Mouse (Mus musculus) granulocyte monocyte progenitor cell, adult 5-6 weeks (primary cell): ENCODE measurements around the gene Gm11554. TPM values are rescaled to one million over a fixed set of nuclear protein-coding genes. Genes with fewer than 3 reads are reported as not detected.
"Not testable (repeated sequence)": the region's sequence is repeated elsewhere in the genome, so short reads cannot be mapped to it uniquely, and the experiment has no call there.

Experiments used
- ATAC-seq: replicated peaks from 2 replicates; pipeline ENCODE4 v1.8.0; 2016; ENCODE audit warnings: mild to moderate bottlenecking, moderate TSS enrichment, inconsistent platforms; ENCODE audit not compliant: poor library complexity, severe bottlenecking
- total RNA-seq, 2 experiments: library from RNA; stranded (forward) in 1 of 2; stranded (reverse) in 1 of 2; fragments of 200-712, 200-1000 nt in 1 of 2; fragments of >200 nt in 1 of 2; fragmentation: Nextera tagmentation in 1 of 2; gene quantifications; 2 replicates each; pipeline ENCODE4 v1.2.3; 2014 to 2017

Gene Gm11554
- not detected in 2 replicates for total RNA-seq (2014; fragmentation: Nextera tagmentation)
- total RNA-seq (2017): not detected in 2 replicates

DNA sequence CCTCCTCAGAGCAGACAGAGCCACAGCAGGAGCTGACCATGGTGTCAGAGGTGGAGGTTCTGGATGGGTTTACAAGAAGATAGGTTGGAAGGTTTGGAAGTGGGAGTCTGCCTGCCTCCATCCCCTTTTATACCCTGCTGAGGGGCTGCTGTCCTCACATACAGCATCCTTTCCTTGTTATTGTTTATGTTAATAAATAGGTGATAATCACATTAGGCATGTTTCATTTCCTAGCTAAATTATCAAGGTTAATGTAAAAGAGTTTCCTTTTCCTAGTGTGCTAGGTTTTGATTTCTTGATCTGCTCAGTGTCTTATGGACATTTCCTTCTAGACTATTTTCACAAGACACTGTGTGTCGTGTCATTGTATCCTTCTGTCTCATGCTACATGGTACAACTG, at the start of gene Gm11554:
Gene Gm11554, minus strand, starts transcription at position 101 of the 400 bp plus-strand sequence.
- ATAC-seq: not testable (repeated sequence)

DNA sequence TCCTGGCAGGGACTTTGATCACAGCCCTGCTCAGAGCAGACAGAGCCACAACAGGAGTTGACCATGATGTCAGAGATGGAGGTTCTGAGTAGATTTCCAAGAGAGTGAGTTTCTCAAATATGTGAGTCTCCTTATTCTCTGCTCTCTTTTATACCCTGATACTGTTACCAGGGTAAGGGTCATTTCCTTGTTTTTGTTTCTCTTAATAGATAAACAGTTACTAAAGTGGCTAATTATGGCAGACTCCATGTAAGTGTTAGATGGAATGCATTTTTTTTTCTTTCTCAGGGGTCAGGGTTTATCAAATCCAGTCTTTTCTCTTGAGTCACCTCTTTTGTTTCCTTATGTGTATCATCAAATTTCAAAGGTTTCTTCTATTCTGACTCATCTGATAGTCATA, 47.3 kb upstream of the Gm11554 start, which contains the start of gene Krtap4-16:
Gene Krtap4-16, minus strand, starts transcription at position 101 of the 400 bp plus-strand sequence.
- no peak for ATAC-seq

- no peak for ATAC-seq
Observed at GRCm38 (mm10) chr11:99846746-99847145, 42.5 kb upstream of the Gm11554 start.

DNA sequence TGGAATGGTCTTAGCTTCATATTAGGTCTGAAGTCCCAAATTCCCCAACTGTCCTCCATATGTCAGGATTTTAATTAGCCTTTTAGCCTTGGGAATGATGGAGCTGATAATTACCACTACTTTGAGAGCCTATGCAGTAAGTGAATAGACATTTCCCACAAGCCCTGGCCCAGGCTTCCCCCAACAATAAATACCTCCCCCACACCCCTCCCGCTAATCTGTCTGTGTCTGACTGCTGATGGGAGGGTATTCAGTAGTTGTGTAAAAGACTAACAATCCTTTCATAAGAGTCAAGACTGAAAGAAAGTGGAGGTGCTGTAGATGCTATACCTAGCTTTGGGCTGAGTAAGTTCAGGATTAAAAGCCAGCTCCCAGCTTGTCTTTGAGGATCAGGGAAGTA, 37.9 kb upstream of the Gm11554 start:
- no peak for ATAC-seq

GRCm38 (mm10) chr11:99837966-99838365, 33.7 kb upstream of the Gm11554 start, which contains the start of gene 2300003K06Rik:
Gene 2300003K06Rik, minus strand, starts transcription at chr11:99838066.
- ATAC-seq: no peak

- not testable (repeated sequence) for ATAC-seq
Observed at GRCm38 (mm10) chr11:99815566-99815965, 11.3 kb upstream of the Gm11554 start, which contains the start of gene Gm11564. Gene Gm11564, minus strand, starts transcription at chr11:99815666.

GRCm38 (mm10) chr11:99809792-99810191, 5.5 kb upstream of the Gm11554 start, which contains the start of gene Krtap4-13:
Gene Krtap4-13, minus strand, starts transcription at chr11:99809892.
- ATAC-seq: not testable (repeated sequence)

DNA sequence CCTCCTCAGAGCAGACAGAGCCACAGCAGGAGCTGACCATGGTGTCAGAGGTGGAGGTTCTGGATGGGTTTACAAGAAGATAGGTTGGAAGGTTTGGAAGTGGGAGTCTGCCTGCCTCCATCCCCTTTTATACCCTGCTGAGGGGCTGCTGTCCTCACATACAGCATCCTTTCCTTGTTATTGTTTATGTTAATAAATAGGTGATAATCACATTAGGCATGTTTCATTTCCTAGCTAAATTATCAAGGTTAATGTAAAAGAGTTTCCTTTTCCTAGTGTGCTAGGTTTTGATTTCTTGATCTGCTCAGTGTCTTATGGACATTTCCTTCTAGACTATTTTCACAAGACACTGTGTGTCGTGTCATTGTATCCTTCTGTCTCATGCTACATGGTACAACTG, 5.4 kb downstream of the Gm11554 start, which contains the start of gene Gm11569:
Gene Gm11569, minus strand, starts transcription at position 101 of the 400 bp plus-strand sequence.
- not testable (repeated sequence) for ATAC-seq

DNA sequence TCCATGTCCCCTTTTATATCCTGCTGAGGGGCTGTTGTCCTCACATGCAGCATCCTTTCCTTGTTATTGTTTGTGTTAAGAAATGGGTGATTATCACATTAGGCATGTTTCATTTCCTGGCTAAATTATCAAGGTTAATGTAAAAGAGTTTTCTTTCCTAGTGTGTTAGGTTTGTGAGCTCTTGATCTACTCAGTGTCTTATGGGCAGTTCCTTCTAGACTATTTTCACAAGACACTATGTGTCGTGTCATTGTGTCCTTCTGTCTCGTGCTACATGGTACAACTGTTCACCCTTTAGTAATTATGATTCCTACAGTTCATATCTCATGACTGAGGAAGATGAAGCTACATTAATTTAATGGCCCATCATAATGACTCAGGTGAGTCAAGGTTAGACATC, 10.9 kb downstream of the Gm11554 start, which contains the start of gene Gm11596:
Gene Gm11596, minus strand, starts transcription at position 101 of the 400 bp plus-strand sequence.
- no peak for ATAC-seq

- ATAC-seq: not testable (repeated sequence)
Observed at GRCm38 (mm10) chr11:99784900-99785299, 19.3 kb downstream of the Gm11554 start, which contains the start of gene Krtap4-9. Gene Krtap4-9, plus strand, starts transcription at chr11:99785200.

DNA sequence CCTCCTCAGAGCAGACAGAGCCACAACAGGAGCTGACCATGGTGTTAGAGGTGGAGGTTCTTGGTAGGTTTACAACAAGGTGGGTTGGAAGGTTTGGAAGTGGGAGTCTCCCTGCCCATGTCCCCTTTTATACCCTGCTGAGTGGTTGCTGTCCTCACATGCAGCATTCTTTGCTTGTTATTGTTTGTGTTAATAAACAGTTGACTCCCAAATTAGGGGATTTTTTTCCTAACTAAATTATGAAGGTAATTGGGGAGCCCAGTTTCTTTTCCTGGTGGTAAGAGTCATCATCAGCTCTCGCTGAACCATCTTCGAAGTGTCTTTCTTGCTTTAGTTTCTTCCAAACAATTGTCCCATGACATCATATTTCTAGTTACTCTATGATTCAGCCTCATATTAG, 23.6 kb downstream of the Gm11554 start, which contains the start of gene Krtap4-8:
Gene Krtap4-8, minus strand, starts transcription at position 101 of the 400 bp plus-strand sequence.
- no peak for ATAC-seq

DNA sequence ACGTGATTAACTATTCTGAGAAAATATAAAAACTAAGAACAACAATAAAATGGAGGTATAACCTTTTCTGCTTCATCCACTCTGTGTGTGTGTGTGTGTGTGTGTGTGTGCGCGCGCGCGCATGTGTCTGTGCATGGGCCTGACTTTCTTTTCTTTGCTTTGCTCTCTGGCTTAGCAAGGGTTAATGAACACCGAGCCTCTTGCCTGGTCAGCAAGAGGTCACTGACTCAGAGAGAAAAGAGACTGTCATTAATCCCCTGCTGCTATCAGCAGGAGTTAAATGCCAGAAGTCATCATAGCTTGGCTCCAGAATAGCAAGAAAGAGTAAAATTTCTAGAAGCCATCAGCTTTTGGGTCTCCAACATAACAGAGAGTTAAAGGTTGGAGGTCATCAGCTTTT, 25.8 kb downstream of the Gm11554 start:
- no peak for ATAC-seq

- not testable (repeated sequence) for ATAC-seq
Observed at GRCm38 (mm10) chr11:99772813-99773212, 31.4 kb downstream of the Gm11554 start, which contains the start of gene Gm11595. Gene Gm11595, minus strand, starts transcription at chr11:99772913.

DNA sequence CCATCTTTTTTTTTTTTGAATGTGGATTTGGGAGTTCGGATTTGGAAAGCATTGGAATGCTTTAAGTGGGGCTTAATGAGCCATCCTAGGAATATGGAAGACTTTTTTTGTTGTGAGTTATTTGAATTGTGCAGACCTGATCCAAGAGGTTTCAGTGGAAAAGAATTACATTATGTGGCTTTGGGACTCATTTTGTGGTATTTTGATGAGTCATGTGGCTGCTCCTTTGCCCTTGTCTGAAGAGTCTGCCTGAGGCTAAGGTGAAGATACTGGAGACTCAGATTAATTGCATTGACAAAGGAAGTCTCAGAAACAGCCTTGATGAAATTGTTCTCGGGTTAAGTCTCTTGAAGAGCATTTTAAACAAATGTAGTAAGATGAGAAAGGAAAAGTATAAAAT, 35.8 kb downstream of the Gm11554 start:
- no peak for ATAC-seq

DNA sequence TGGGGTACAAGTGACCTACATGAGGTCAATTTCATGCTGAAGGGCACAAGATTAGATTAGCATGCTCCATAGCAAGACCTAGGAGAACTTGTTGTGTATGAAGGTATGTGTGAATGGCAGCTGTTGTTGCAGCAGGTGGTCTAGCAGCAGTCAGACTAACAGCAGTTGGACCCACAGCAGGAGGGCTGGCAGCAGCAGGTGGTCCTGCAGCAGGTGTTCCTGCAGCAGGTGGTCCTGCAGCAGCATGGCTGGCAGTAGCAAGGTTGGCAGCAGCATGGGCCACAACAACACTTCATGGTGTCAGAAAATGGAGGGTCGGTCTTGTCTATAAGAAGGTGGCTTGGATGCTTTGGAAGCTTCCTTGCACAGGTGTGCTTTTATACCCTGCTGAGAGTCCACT, 45.4 kb downstream of the Gm11554 start:
- ATAC-seq: no peak

Other genes starting within 250 kb of the Gm11554 start
Only the 30 nearest of the 43 such genes appear.
- not detected in 2 replicates for gene Krtap2-4, start 189.6 kb downstream of the Gm11554 start, total RNA-seq (2014; fragmentation: Nextera tagmentation)
- gene Krtap2-4, start 189.6 kb downstream of the Gm11554 start, total RNA-seq (2017): not detected in 2 replicates
- not detected in 2 replicates for gene Gm11562, start 184.0 kb downstream of the Gm11554 start, total RNA-seq (2014; fragmentation: Nextera tagmentation)
- gene Gm11562, start 184.0 kb downstream of the Gm11554 start, total RNA-seq (2017): not detected in 2 replicates
- not detected in 2 replicates for gene Krtap4-1, start 176.2 kb downstream of the Gm11554 start, total RNA-seq (2014; fragmentation: Nextera tagmentation)
- gene Krtap4-1, start 176.2 kb downstream of the Gm11554 start, total RNA-seq (2017): not detected in 2 replicates
- not detected in 2 replicates for gene Krtap4-2, start 169.4 kb downstream of the Gm11554 start, total RNA-seq (2014; fragmentation: Nextera tagmentation)
- gene Krtap4-2, start 169.4 kb downstream of the Gm11554 start, total RNA-seq (2017): not detected in 2 replicates
- gene Krtap4-7, start 160.4 kb downstream of the Gm11554 start, total RNA-seq (2014; fragmentation: Nextera tagmentation): not detected in 2 replicates
- gene Krtap4-7, start 160.4 kb downstream of the Gm11554 start, total RNA-seq (2017): not detected in 2 replicates
- gene Gm11555, start 154.2 kb downstream of the Gm11554 start, total RNA-seq (2014; fragmentation: Nextera tagmentation): not detected in 2 replicates
- gene Gm11555, start 154.2 kb downstream of the Gm11554 start, total RNA-seq (2017): not detected in 2 replicates
- not detected in 2 replicates for gene Gm11563, start 145.5 kb downstream of the Gm11554 start, total RNA-seq (2014; fragmentation: Nextera tagmentation)
- not detected in 2 replicates for gene Gm11563, start 145.5 kb downstream of the Gm11554 start, total RNA-seq (2017)
- gene Krtap4-6, start 138.5 kb downstream of the Gm11554 start, total RNA-seq (2014; fragmentation: Nextera tagmentation): not detected in 2 replicates
- gene Krtap4-6, start 138.5 kb downstream of the Gm11554 start, total RNA-seq (2017): not detected in 2 replicates
- not detected in 2 replicates for gene Gm14190, start 113.7 kb downstream of the Gm11554 start, total RNA-seq (2014; fragmentation: Nextera tagmentation)
- not detected in 2 replicates for gene Gm14190, start 113.7 kb downstream of the Gm11554 start, total RNA-seq (2017)
- not detected in 2 replicates for gene Gm14180, start 70.2 kb downstream of the Gm11554 start, total RNA-seq (2014; fragmentation: Nextera tagmentation)
- not detected in 2 replicates for gene Gm14180, start 70.2 kb downstream of the Gm11554 start, total RNA-seq (2017)
- not detected in 2 replicates for gene Gm11595, start 31.5 kb downstream of the Gm11554 start, total RNA-seq (2014; fragmentation: Nextera tagmentation)
- not detected in 2 replicates for gene Gm11595, start 31.5 kb downstream of the Gm11554 start, total RNA-seq (2017)
- not detected in 2 replicates for gene Krtap4-8, start 23.7 kb downstream of the Gm11554 start, total RNA-seq (2014; fragmentation: Nextera tagmentation)
- gene Krtap4-8, start 23.7 kb downstream of the Gm11554 start, total RNA-seq (2017): not detected in 2 replicates
- gene Krtap4-9, start 19.2 kb downstream of the Gm11554 start, total RNA-seq (2014; fragmentation: Nextera tagmentation): not detected in 2 replicates
- gene Krtap4-9, start 19.2 kb downstream of the Gm11554 start, total RNA-seq (2017): not detected in 2 replicates
- gene Gm11596, start 11.0 kb downstream of the Gm11554 start, total RNA-seq (2014; fragmentation: Nextera tagmentation): not detected in 2 replicates
- gene Gm11596, start 11.0 kb downstream of the Gm11554 start, total RNA-seq (2017): not detected in 2 replicates
- not detected in 2 replicates for gene Gm11569, start 5.5 kb downstream of the Gm11554 start, total RNA-seq (2014; fragmentation: Nextera tagmentation)
- gene Gm11569, start 5.5 kb downstream of the Gm11554 start, total RNA-seq (2017): not detected in 2 replicates
- gene Krtap4-13, start 5.4 kb upstream of the Gm11554 start, total RNA-seq (2014; fragmentation: Nextera tagmentation): not detected in 2 replicates
- not detected in 2 replicates for gene Krtap4-13, start 5.4 kb upstream of the Gm11554 start, total RNA-seq (2017)
- not detected in 2 replicates for gene Gm11564, start 11.2 kb upstream of the Gm11554 start, total RNA-seq (2014; fragmentation: Nextera tagmentation)
- gene Gm11564, start 11.2 kb upstream of the Gm11554 start, total RNA-seq (2017): not detected in 2 replicates
- gene 2300003K06Rik, start 33.6 kb upstream of the Gm11554 start, total RNA-seq (2014; fragmentation: Nextera tagmentation): not detected in 2 replicates
- not detected in 2 replicates for gene 2300003K06Rik, start 33.6 kb upstream of the Gm11554 start, total RNA-seq (2017)
- not detected in 2 replicates for gene Krtap4-16, start 47.2 kb upstream of the Gm11554 start, total RNA-seq (2014; fragmentation: Nextera tagmentation)
- gene Krtap4-16, start 47.2 kb upstream of the Gm11554 start, total RNA-seq (2017): not detected in 2 replicates
- not detected in 2 replicates for gene Gm11568, start 53.5 kb upstream of the Gm11554 start, total RNA-seq (2014; fragmentation: Nextera tagmentation)
- not detected in 2 replicates for gene Gm11568, start 53.5 kb upstream of the Gm11554 start, total RNA-seq (2017)
- not detected in 2 replicates for gene Gm11559, start 60.0 kb upstream of the Gm11554 start, total RNA-seq (2014; fragmentation: Nextera tagmentation)
- gene Gm11559, start 60.0 kb upstream of the Gm11554 start, total RNA-seq (2017): not detected in 2 replicates
- gene Krtap9-1, start 68.9 kb upstream of the Gm11554 start, total RNA-seq (2014; fragmentation: Nextera tagmentation): not detected in 2 replicates
- gene Krtap9-1, start 68.9 kb upstream of the Gm11554 start, total RNA-seq (2017): not detected in 2 replicates
- gene Gm11567, start 74.7 kb upstream of the Gm11554 start, total RNA-seq (2014; fragmentation: Nextera tagmentation): not detected in 2 replicates
- gene Gm11567, start 74.7 kb upstream of the Gm11554 start, total RNA-seq (2017): not detected in 2 replicates
- not detected in 2 replicates for gene Krtap31-1, start 103.5 kb upstream of the Gm11554 start, total RNA-seq (2014; fragmentation: Nextera tagmentation)
- gene Krtap31-1, start 103.5 kb upstream of the Gm11554 start, total RNA-seq (2017): not detected in 2 replicates
- gene Gm11565, start 110.3 kb upstream of the Gm11554 start, total RNA-seq (2014; fragmentation: Nextera tagmentation): not detected in 2 replicates
- not detected in 2 replicates for gene Gm11565, start 110.3 kb upstream of the Gm11554 start, total RNA-seq (2017)
- not detected in 2 replicates for gene Krtap31-2, start 131.8 kb upstream of the Gm11554 start, total RNA-seq (2014; fragmentation: Nextera tagmentation)
- gene Krtap31-2, start 131.8 kb upstream of the Gm11554 start, total RNA-seq (2017): not detected in 2 replicates
- gene Krtap9-5, start 144.0 kb upstream of the Gm11554 start, total RNA-seq (2014; fragmentation: Nextera tagmentation): not detected in 2 replicates
- gene Krtap9-5, start 144.0 kb upstream of the Gm11554 start, total RNA-seq (2017): not detected in 2 replicates
- gene Krtap29-1, start 174.6 kb upstream of the Gm11554 start, total RNA-seq (2014; fragmentation: Nextera tagmentation): not detected in 2 replicates
- gene Krtap29-1, start 174.6 kb upstream of the Gm11554 start, total RNA-seq (2017): not detected in 2 replicates
- gene Krtap16-1, start 182.2 kb upstream of the Gm11554 start, total RNA-seq (2014; fragmentation: Nextera tagmentation): not detected in 2 replicates
- not detected in 2 replicates for gene Krtap16-1, start 182.2 kb upstream of the Gm11554 start, total RNA-seq (2017)
- gene Krtap17-1, start 189.5 kb upstream of the Gm11554 start, total RNA-seq (2014; fragmentation: Nextera tagmentation): not detected in 2 replicates
- gene Krtap17-1, start 189.5 kb upstream of the Gm11554 start, total RNA-seq (2017): not detected in 2 replicates